Mouse (Mus musculus) hindbrain, embryonic 11.5 days (tissue): ENCODE results near the gene Parp16. TPM values are rescaled to one million over a fixed set of nuclear protein-coding genes. Genes with fewer than 3 reads are reported as not detected.

Experiments used
- ATAC-seq: fragments of 200-750 bp; cut with Nextera tagmentation; 2 replicates; pipeline ENCODE4 v1.8.0; 2017; ENCODE audit warnings: mild to moderate bottlenecking, moderate TSS enrichment, moderate library complexity; ENCODE audit not compliant: low FRiP score
- DNase-seq: peaks from one replicate; pipeline ENCODE4 v3.0.0-alpha.2; 2015; ENCODE audit warnings: low spot score
- H3K27ac ChIP-seq: fragments of 300-500 bp; sonication (generic); 2 replicates; pipeline ENCODE4 v1.5.1; 2014; ENCODE audit warnings: mild to moderate bottlenecking, low read depth, low read length
- H3K27me3 ChIP-seq: fragments of 300-500 bp; sonication (generic); 2 replicates; pipeline ENCODE4 v1.6.1; 2014; ENCODE audit warnings: mild to moderate bottlenecking, low read length, moderate library complexity, mixed read lengths; ENCODE audit not compliant: control insufficient read depth, insufficient read depth
- H3K36me3 ChIP-seq: fragments of 300-500 bp; sonication (generic); 2 replicates; pipeline ENCODE4 v1.6.1; 2014; ENCODE audit warnings: mild to moderate bottlenecking, low read length, moderate library complexity, mixed read lengths; ENCODE audit not compliant: control insufficient read depth, insufficient read depth
- H3K4me1 ChIP-seq: fragments of 300-500 bp; sonication (generic); replicated peaks from 2 replicates; pipeline ENCODE4 v1.6.1; 2014; ENCODE audit warnings: low read length, mixed read lengths; ENCODE audit not compliant: control insufficient read depth, insufficient read depth
- H3K4me2 ChIP-seq: fragments of 300-500 bp; sonication (generic); replicated peaks from 2 replicates; pipeline ENCODE4 v1.6.1; 2014; ENCODE audit warnings: mild to moderate bottlenecking, low read depth, low read length
- H3K4me3 ChIP-seq: fragments of 300-500 bp; sonication (generic); 2 replicates; pipeline ENCODE4 v1.5.1; 2014; ENCODE audit warnings: low read depth, low read length
- H3K9ac ChIP-seq: fragments of 300-500 bp; sonication (generic); 2 replicates; pipeline ENCODE4 v1.6.1; 2014; ENCODE audit warnings: low read depth, low read length
- H3K9me3 ChIP-seq: fragments of 300-500 bp; sonication (generic); 2 replicates; pipeline ENCODE4 v1.6.1; 2016; ENCODE audit warnings: low read length; ENCODE audit not compliant: control insufficient read depth
- WGBS: fragments of 180-500 bp; shearing (Covaris S2); extraction: QIAGEN DNeasy Blood & Tissue Kit; methylation state at CpG from one replicate; pipeline ENCODE4 v1.1.7; 2014; 5-methylcytosine and 5-hydroxymethylcytosine counted together
- polyA plus RNA-seq: library from polyadenylated mRNA; unstranded; fragments of >200 nt; fragmentation: Nextera tagmentation; extraction: Ambion mirVana; gene quantifications from 2 replicates; pipeline ENCODE4 v1.2.1, GENCODE M21; 2014

Gene Parp16
- polyA plus RNA-seq, 1 experiment from 2014 or later: 6.5 TPM

- no peak overlapping the region for H3K9ac ChIP-seq
These were observed 13.4 kb downstream of the Parp16 start for GRCm38 (mm10) chr9:65208293-65209179.

GRCm38 (mm10) chr9:65211598-65211997 is 16.4 kb downstream of the Parp16 start:
- no peak for ATAC-seq

More at GRCm38 (mm10) chr9:65208293-65209179, 13.4 kb downstream of the Parp16 start:
- Histone ChIP-seq H3K4me3 (no peak overlapping the region), H3K36me3 (no peaks in the 10 kb centered on the region), H3K27ac (no peak overlapping the region), H3K27me3 (no peaks in the 10 kb centered on the region), H3K9me3 (no peaks in the 10 kb centered on the region), H3K4me2 (no peak overlapping the region), H3K4me1 (no peaks in the 10 kb centered on the region)
- ATAC-seq: no peak
- DNase-seq: no peak
- WGBS: 88% methylated on average over 32 of the region's 32 CpGs

GRCm38 (mm10) chr9:65214425-65214777 is 19.2 kb downstream of the Parp16 start:
- no peaks in the 10 kb centered on the region for H3K4me1 ChIP-seq
- no peaks in the 10 kb centered on the region for H3K36me3 ChIP-seq
- peak overlapping the region; percentile 75 for H3K4me2 ChIP-seq
- no peak for DNase-seq
- no peak overlapping the region; the same call in 1 of the 2 replicates for H3K9ac ChIP-seq
- H3K27me3 ChIP-seq: no peaks in the 10 kb centered on the region
- no peak overlapping the region for H3K27ac ChIP-seq
- H3K4me3 ChIP-seq: peak overlapping the region; percentile 51
- peak; percentile 6; the same call in 1 of the 2 replicates for ATAC-seq
- WGBS: 17% methylated on average over 10 of the region's 10 CpGs
- no peaks in the 10 kb centered on the region for H3K9me3 ChIP-seq

More at GRCm38 (mm10) chr9:65211598-65211997, 16.4 kb downstream of the Parp16 start:
- Histone ChIP-seq H3K27ac (no peak overlapping the region), H3K9me3 (no peaks in the 10 kb centered on the region), H3K4me2 (no peak overlapping the region), H3K36me3 (no peaks in the 10 kb centered on the region), H3K4me3 (no peak overlapping the region), H3K27me3 (no peaks in the 10 kb centered on the region), H3K9ac (no peak overlapping the region), H3K4me1 (no peaks in the 10 kb centered on the region)
- DNase-seq: no peak
- WGBS: 33% methylated on average over 1 of the region's 1 CpGs

GRCm38 (mm10) chr9:65214778-65215493 is 19.8 kb downstream of the Parp16 start:
- no peaks in the 10 kb centered on the region for H3K9me3 ChIP-seq
- DNase-seq (peak; percentile 87), ATAC-seq (peak; percentile 94)
- under 1% methylated on average over 53 of the region's 59 CpGs for WGBS
- peak overlapping the region; percentile 75 for H3K4me2 ChIP-seq
- H3K9ac ChIP-seq: peak overlapping the region; percentile 81
- H3K4me3 ChIP-seq: peak overlapping the region; percentile 51
- H3K4me1 ChIP-seq: no peaks in the 10 kb centered on the region
- no peaks in the 10 kb centered on the region for H3K27me3 ChIP-seq
- H3K27ac ChIP-seq: peak overlapping the region; percentile 80
- no peaks in the 10 kb centered on the region for H3K36me3 ChIP-seq

GRCm38 (mm10) chr9:65215494-65216126 is 20.5 kb downstream of the Parp16 start:
- H3K4me2 ChIP-seq: peak overlapping the region; percentile 75
- peak overlapping the region; percentile 80 for H3K27ac ChIP-seq
- no peaks in the 10 kb centered on the region for H3K9me3 ChIP-seq
- H3K27me3 ChIP-seq: no peaks in the 10 kb centered on the region
- H3K36me3 ChIP-seq: no peaks in the 10 kb centered on the region
- DNase-seq (no peak), ATAC-seq (no peak; the same call in 1 of the 2 replicates)
- H3K9ac ChIP-seq: peak overlapping the region; percentile 81
- 10% methylated on average over 31 of the region's 31 CpGs for WGBS
- no peaks in the 10 kb centered on the region for H3K4me1 ChIP-seq
- peak overlapping the region; percentile 51 for H3K4me3 ChIP-seq

GRCm38 (mm10) chr9:65216972-65217371 is 21.8 kb downstream of the Parp16 start:
- DNase-seq (no peak), ATAC-seq (no peak)
- Histone ChIP-seq H3K9ac (no peak overlapping the region), H3K9me3 (no peaks in the 10 kb centered on the region), H3K36me3 (no peaks in the 10 kb centered on the region), H3K27me3 (no peaks in the 10 kb centered on the region), H3K4me2 (no peak overlapping the region), H3K27ac (no peak overlapping the region), H3K4me3 (no peak overlapping the region), H3K4me1 (no peaks in the 10 kb centered on the region)
- WGBS: 71% methylated on average over 8 of the region's 8 CpGs

- no peak for ATAC-seq
- no peak for DNase-seq
These were observed 22.5 kb downstream of the Parp16 start for GRCm38 (mm10) chr9:65217661-65218060.

GRCm38 (mm10) chr9:65218916-65219315 is 23.8 kb downstream of the Parp16 start:
- Histone ChIP-seq H3K4me3 (no peak overlapping the region), H3K9me3 (no peaks in the 10 kb centered on the region), H3K4me2 (no peak overlapping the region), H3K4me1 (no peaks in the 10 kb centered on the region), H3K36me3 (no peaks in the 10 kb centered on the region), H3K27ac (no peak overlapping the region), H3K9ac (no peak overlapping the region), H3K27me3 (no peaks in the 10 kb centered on the region)
- 55% methylated on average over 1 of the region's 1 CpGs for WGBS
- ATAC-seq (no peak), DNase-seq (no peak)

More at GRCm38 (mm10) chr9:65217661-65218060, 22.5 kb downstream of the Parp16 start:
- Histone ChIP-seq H3K4me2 (no peak overlapping the region), H3K36me3 (no peaks in the 10 kb centered on the region), H3K9me3 (no peaks in the 10 kb centered on the region), H3K4me3 (no peak overlapping the region), H3K27ac (no peak overlapping the region), H3K4me1 (no peaks in the 10 kb centered on the region), H3K9ac (no peak overlapping the region), H3K27me3 (no peaks in the 10 kb centered on the region)
- WGBS: 67% methylated on average over 6 of the region's 6 CpGs
